Mouse (Mus musculus) liver, embryonic 13.5 days (tissue): Measurements from ENCODE around the gene Smyd3. TPM values are rescaled to one million over a fixed set of nuclear protein-coding genes. Genes with fewer than 3 reads are reported as not detected.
A peak's percentile ranks its signal among the peaks of the same experiment; 100 is the strongest.

Source experiments
- ATAC-seq: fragments of 200-750 bp; cut with Nextera tagmentation; 2 replicates; pipeline ENCODE4 v1.8.0; 2017; ENCODE audit warnings: low read depth, mild to moderate bottlenecking, moderate number of reproducible peaks, moderate library complexity
- DNase-seq: peaks from one replicate; pipeline ENCODE4 v3.0.0; 2022
- H3K27ac ChIP-seq: fragments of 300-500 bp; sonication (generic); 2 replicates; pipeline ENCODE4 v1.5.1; 2015; ENCODE audit warnings: moderate library complexity, mild to moderate bottlenecking, inconsistent platforms
- H3K27me3 ChIP-seq: fragments of 300-500 bp; sonication (generic); 2 replicates; pipeline ENCODE4 v1.6.1; 2015; ENCODE audit warnings: mild to moderate bottlenecking, inconsistent platforms
- H3K36me3 ChIP-seq: fragments of 300-500 bp; sonication (generic); 2 replicates; pipeline ENCODE4 v1.6.1; 2015; ENCODE audit warnings: mild to moderate bottlenecking, inconsistent platforms
- H3K4me1 ChIP-seq: fragments of 300-500 bp; sonication (generic); replicated peaks from 2 replicates; pipeline ENCODE4 v1.6.1; 2015; ENCODE audit warnings: inconsistent platforms
- H3K4me2 ChIP-seq: fragments of 300-500 bp; sonication (generic); 2 replicates; pipeline ENCODE4 v1.6.1; 2015; ENCODE audit warnings: inconsistent platforms, mild to moderate bottlenecking, moderate library complexity
- H3K4me3 ChIP-seq: fragments of 300-500 bp; sonication (generic); replicated peaks from 2 replicates; pipeline ENCODE4 v1.5.1; 2015; ENCODE audit warnings: mild to moderate bottlenecking, inconsistent platforms
- H3K9ac ChIP-seq: fragments of 300-500 bp; sonication (generic); 2 replicates; pipeline ENCODE4 v1.6.1; 2015; ENCODE audit warnings: mild to moderate bottlenecking, inconsistent platforms
- H3K9me3 ChIP-seq: fragments of 300-500 bp; sonication (generic); replicated peaks from 2 replicates; pipeline ENCODE4 v1.6.1; 2016; ENCODE audit warnings: inconsistent platforms
- WGBS: fragments of 180-500 bp; shearing (Covaris S2); methylation state at CpG from one replicate; pipeline ENCODE4 v1.1.7; 2015; ENCODE audit not compliant: insufficient replicate concordance; 5-methylcytosine and 5-hydroxymethylcytosine counted together
- polyA plus RNA-seq: library from polyadenylated mRNA; unstranded; fragments of >200 nt; fragmentation: Nextera tagmentation; extraction: Ambion mirVana; gene quantifications from 2 replicates; pipeline ENCODE4 v1.2.1, GENCODE M21; 2015

The Smyd3 gene
- polyA plus RNA-seq, 1 experiment from 2014 or later = 6.6 TPM

- no peaks in the 10 kb centered on the region for H3K27me3 ChIP-seq
- DNase-seq (no peak), ATAC-seq (no peak)
- no peaks in the 10 kb centered on the region for H3K9me3 ChIP-seq
- WGBS = 74% methylated on average over 8 of the region's 8 CpGs
- no peak overlapping the region for H3K4me3 ChIP-seq
- 0 out of 2 replicates have a peak, but pooled peaks cover 3% of the 10 kb centered on the region for H3K4me1 ChIP-seq
- H3K9ac ChIP-seq = no peak overlapping the region
- no peaks in the 10 kb centered on the region for H3K36me3 ChIP-seq
- no peak overlapping the region for H3K4me2 ChIP-seq
- no peak overlapping the region for H3K27ac ChIP-seq
Measured at GRCm38 (mm10) chr1:179243554-179243953, 274.3 kb downstream of the Smyd3 start.

GRCm38 (mm10) chr1:179240663-179241279 is 277.1 kb downstream of the Smyd3 start:
- Histone ChIP-seq H3K4me2 (no peak overlapping the region), H3K4me1 (no peaks in the 10 kb centered on the region), H3K27ac (no peak overlapping the region), H3K9ac (no peak overlapping the region), H3K27me3 (no peaks in the 10 kb centered on the region), H3K4me3 (no peak overlapping the region), H3K9me3 (no peaks in the 10 kb centered on the region), H3K36me3 (no peaks in the 10 kb centered on the region)
- ATAC-seq = no peak
- DNase-seq = no peak
- 54% methylated on average over 6 of the region's 6 CpGs for WGBS

DNA sequence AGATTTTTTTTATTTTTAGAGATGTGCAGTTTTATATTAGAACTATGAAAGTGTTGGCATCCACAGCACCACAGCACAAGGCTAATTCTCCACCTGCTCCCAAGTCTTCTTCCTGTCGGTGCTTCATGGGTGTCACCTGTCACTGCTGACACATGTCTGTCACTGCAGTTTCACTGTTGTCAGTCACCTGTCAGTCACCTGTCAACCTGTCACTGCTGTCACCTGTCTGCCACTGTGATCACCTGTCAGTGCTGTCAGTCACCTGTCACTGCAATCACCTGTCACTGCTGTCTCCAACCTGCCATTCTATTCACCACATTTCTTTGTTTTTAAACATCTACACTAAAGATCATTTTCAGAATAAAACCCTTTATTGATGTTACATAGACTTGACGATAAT is 279.2 kb downstream of the Smyd3 start:
- H3K4me3 ChIP-seq = no peak overlapping the region
- DNase-seq (no peak), ATAC-seq (no peak)
- H3K27ac ChIP-seq = no peak overlapping the region
- H3K27me3 ChIP-seq = no peaks in the 10 kb centered on the region
- no peaks in the 10 kb centered on the region for H3K36me3 ChIP-seq
- no peaks in the 10 kb centered on the region for H3K4me1 ChIP-seq
- no peak overlapping the region for H3K9ac ChIP-seq
- 65% methylated on average over 2 of the region's 2 CpGs for WGBS
- no peak overlapping the region for H3K4me2 ChIP-seq
- no peaks in the 10 kb centered on the region for H3K9me3 ChIP-seq

DNA sequence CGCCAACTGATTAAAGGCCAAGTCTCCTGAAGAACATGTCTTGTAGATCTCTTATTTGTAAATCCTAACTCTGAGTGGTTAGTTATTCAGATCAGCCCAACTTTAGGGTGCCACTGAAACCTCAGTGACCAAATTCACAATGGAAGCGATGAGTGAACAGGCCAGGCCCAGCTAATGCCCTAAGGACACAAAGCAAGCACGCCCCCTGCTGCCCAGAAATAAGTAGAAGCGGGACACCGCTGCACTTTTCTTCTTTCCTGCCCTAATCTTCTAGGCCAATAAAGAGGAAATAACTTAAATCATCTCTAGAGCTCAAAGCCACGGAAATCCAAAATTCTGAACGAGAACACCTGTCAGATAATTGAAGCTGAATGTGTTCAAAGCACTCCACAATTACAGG is 279.9 kb downstream of the Smyd3 start:
- no peak overlapping the region for H3K9ac ChIP-seq
- 48% methylated on average over 7 of the region's 7 CpGs for WGBS
- no peaks in the 10 kb centered on the region for H3K27me3 ChIP-seq
- H3K27ac ChIP-seq = no peak overlapping the region
- no peaks in the 10 kb centered on the region for H3K36me3 ChIP-seq
- no peak overlapping the region for H3K4me3 ChIP-seq
- ATAC-seq = no peak
- no peaks in the 10 kb centered on the region for H3K4me1 ChIP-seq
- H3K4me2 ChIP-seq = no peak overlapping the region
- no peaks in the 10 kb centered on the region for H3K9me3 ChIP-seq
- DNase-seq = no peak

DNA sequence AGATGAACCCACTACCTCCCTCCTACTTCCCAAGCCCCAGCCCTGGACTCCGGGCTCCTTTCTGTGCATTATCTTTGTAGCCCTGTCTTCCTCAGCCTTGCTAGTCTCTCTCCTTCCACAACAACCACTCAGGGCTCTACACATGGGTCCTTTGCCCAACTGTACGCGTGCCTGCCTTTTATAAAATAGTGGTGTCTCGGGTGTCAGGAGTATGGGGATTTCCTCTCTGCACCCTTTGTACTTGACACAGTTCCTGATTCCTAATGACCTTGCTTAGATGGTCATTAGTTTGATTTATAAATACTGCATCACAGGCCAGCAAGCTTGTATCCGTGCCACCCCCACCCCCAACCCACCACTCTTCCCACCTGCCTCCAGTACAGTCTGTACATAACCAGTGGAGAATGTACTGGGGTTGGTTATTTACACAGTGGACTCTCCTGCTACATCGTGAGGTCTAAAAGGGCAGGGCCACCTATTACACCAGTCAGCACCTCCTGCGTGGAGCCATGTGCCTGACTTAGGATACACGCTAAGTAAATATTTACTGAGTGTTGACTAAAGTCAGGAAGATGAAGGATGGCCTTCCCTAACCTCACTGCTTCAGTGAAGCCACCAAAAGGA is 281.5 kb downstream of the Smyd3 start:
- Histone ChIP-seq H3K4me2 (no peak overlapping the region), H3K27me3 (no peaks in the 10 kb centered on the region), H3K27ac (no peak overlapping the region), H3K4me3 (no peak overlapping the region), H3K36me3 (no peaks in the 10 kb centered on the region), H3K9ac (no peak overlapping the region), H3K4me1 (no peaks in the 10 kb centered on the region), H3K9me3 (no peaks in the 10 kb centered on the region)
- ATAC-seq (peak; percentile 81), DNase-seq (no peak)
- 64% methylated on average over 8 of the region's 8 CpGs for WGBS

DNA sequence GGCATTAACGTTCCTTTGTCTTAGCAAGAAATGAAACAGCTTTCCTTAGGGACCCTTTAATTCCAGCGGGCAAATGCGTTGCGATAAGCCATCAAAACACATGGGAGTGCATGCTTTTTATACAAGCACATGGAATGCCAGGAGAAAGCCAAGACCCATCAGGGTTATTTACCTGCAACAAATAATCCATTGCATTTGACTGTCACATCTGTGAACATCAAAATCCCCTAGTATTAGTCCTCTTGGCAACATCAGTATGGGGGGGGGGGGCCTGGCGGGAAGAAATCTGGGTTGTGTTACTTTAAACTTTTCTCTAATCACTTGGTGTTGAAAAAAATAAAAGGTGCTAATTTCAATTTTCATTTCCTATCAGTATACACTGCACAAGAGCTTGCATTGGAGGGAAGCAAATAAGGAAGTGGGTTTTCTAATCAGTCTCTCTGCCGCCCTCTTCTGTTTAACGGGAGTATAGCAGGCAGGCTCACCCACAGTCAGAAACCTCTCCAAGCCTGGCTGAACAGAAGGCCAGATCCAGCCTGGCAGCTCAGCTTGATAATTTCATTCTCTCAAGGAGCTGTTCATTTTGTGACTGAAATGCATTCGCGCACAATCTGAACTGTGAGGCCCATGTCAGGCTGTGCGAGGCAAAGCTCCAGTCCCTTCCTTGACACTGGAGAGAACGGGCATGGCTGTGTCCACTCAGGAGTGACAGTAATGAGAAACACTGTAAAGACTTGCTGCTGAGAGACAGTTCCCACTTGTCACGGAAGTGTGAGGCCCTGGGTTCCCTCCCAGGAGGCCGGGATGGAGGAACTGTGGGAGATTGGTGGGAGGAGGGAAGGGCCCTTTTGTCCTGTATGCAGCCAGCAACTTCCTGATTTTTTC is 285.8 kb downstream of the Smyd3 start:
- peak; percentile 42 for DNase-seq
- Histone ChIP-seq H3K9ac (no peak overlapping the region), H3K4me2 (no peak overlapping the region), H3K9me3 (no peaks in the 10 kb centered on the region), H3K27ac (no peak overlapping the region), H3K27me3 (no peaks in the 10 kb centered on the region), H3K36me3 (no peaks in the 10 kb centered on the region), H3K4me3 (no peak overlapping the region), H3K4me1 (no peaks in the 10 kb centered on the region)
- WGBS = 46% methylated on average over 13 of the region's 13 CpGs
- no peak for ATAC-seq

GRCm38 (mm10) chr1:179229515-179229914 is 288.3 kb downstream of the Smyd3 start:
- no peak overlapping the region for H3K4me2 ChIP-seq
- DNase-seq (no peak), ATAC-seq (no peak)
- H3K9me3 ChIP-seq = no peaks in the 10 kb centered on the region
- no peaks in the 10 kb centered on the region for H3K36me3 ChIP-seq
- H3K4me3 ChIP-seq = no peak overlapping the region
- H3K27me3 ChIP-seq = no peaks in the 10 kb centered on the region
- H3K9ac ChIP-seq = no peak overlapping the region
- WGBS = 58% methylated on average over 3 of the region's 3 CpGs
- H3K27ac ChIP-seq = no peak overlapping the region
- no peaks in the 10 kb centered on the region for H3K4me1 ChIP-seq

- H3K4me2 ChIP-seq = no peak overlapping the region
- ATAC-seq (no peak), DNase-seq (no peak)
- H3K4me1 ChIP-seq = no peaks in the 10 kb centered on the region
- no peaks in the 10 kb centered on the region for H3K27me3 ChIP-seq
- H3K9ac ChIP-seq = no peak overlapping the region
- 45% methylated on average over 1 of the region's 1 CpGs for WGBS
- no peak overlapping the region for H3K4me3 ChIP-seq
- no peak overlapping the region for H3K27ac ChIP-seq
- H3K36me3 ChIP-seq = no peaks in the 10 kb centered on the region
- no peaks in the 10 kb centered on the region for H3K9me3 ChIP-seq
Measured at GRCm38 (mm10) chr1:179220290-179220689, 297.6 kb downstream of the Smyd3 start.

DNA sequence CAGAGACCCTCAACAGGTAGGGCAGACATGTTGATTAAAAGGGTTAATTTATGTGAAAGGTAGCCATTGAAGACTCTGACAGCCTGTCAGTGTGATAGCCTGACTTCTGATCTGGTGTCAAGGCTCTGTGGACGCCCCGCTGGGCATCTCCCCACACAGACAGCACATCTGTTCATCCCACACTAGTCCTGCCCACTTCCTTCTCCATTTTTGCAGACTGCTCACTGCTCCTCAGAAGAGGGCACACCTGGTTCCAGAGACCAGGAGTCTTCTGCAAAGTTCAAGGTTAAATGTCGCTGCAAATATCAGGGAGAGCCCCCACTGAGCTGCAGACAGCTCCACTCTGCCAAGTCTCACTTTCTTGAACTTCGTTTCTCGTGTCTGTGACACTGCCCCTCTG is 299.8 kb downstream of the Smyd3 start:
- Histone ChIP-seq H3K9me3 (no peaks in the 10 kb centered on the region), H3K9ac (no peak overlapping the region), H3K4me1 (no peaks in the 10 kb centered on the region), H3K27me3 (no peaks in the 10 kb centered on the region), H3K4me3 (no peak overlapping the region), H3K4me2 (no peak overlapping the region), H3K36me3 (no peaks in the 10 kb centered on the region), H3K27ac (no peak overlapping the region)
- DNase-seq (no peak), ATAC-seq (no peak)
- 48% methylated on average over 5 of the region's 5 CpGs for WGBS

DNA sequence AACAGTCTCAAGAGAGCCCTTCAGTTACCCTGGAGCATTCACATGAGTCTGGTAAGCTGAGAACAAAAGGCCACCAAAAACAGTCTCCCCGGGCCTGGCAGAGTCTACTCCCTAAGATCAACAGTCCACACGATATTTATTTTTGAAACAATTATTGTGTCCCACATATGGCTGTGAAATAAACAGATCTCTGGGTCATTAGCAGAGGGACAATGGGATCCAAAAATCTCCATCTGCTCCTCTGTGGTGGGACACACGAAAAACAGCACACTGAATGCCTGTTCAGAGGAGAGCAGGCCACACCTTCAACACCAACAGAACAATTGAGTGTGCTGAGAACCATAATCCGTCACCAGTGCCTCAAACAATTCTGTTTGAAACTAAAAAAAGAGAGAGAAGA is 300.8 kb downstream of the Smyd3 start:
- Histone ChIP-seq H3K4me1 (no peaks in the 10 kb centered on the region), H3K9me3 (no peaks in the 10 kb centered on the region), H3K36me3 (no peaks in the 10 kb centered on the region), H3K9ac (no peak overlapping the region), H3K4me2 (no peak overlapping the region), H3K27ac (no peak overlapping the region), H3K4me3 (no peak overlapping the region), H3K27me3 (no peaks in the 10 kb centered on the region)
- WGBS = 59% methylated on average over 4 of the region's 4 CpGs
- DNase-seq = no peak
- ATAC-seq = no peak

GRCm38 (mm10) chr1:179213381-179213780 is 304.5 kb downstream of the Smyd3 start:
- 73% methylated on average over 9 of the region's 9 CpGs for WGBS
- Histone ChIP-seq H3K9me3 (no peaks in the 10 kb centered on the region), H3K36me3 (no peaks in the 10 kb centered on the region), H3K27me3 (no peaks in the 10 kb centered on the region), H3K4me2 (no peak overlapping the region), H3K9ac (no peak overlapping the region), H3K4me1 (no peaks in the 10 kb centered on the region), H3K4me3 (no peak overlapping the region), H3K27ac (no peak overlapping the region)
- ATAC-seq (no peak), DNase-seq (no peak)
